Mouse (Mus musculus) hindbrain, postnatal 0 days (tissue): ENCODE results near the gene Enpep. TPM values are rescaled to one million over a fixed set of nuclear protein-coding genes. Genes with fewer than 3 reads are reported as not detected.

Experiments
- ATAC-seq: fragments of 200-750 bp; cut with Nextera tagmentation; 2 replicates; pipeline ENCODE4 v1.8.0; 2017; ENCODE audit warnings: mild to moderate bottlenecking, moderate TSS enrichment, moderate library complexity
- DNase-seq: peaks from one replicate; pipeline ENCODE4 v3.0.0-alpha.2; 2015; ENCODE audit warnings: low spot score
- H3K27ac ChIP-seq: fragments of 300-500 bp; sonication (generic); 2 replicates; pipeline ENCODE4 v1.5.1; 2014; ENCODE audit warnings: mild to moderate bottlenecking
- H3K27me3 ChIP-seq: fragments of 300-500 bp; sonication (generic); 2 replicates; pipeline ENCODE4 v1.6.1; 2014; ENCODE audit warnings: low read length, mixed read lengths; ENCODE audit not compliant: insufficient read depth
- H3K36me3 ChIP-seq: fragments of 300-500 bp; sonication (generic); 2 replicates; pipeline ENCODE4 v1.6.1; 2014; ENCODE audit warnings: low read length, mixed read lengths; ENCODE audit not compliant: insufficient read depth
- H3K4me1 ChIP-seq: fragments of 300-500 bp; sonication (generic); 2 replicates; pipeline ENCODE4 v1.6.1; 2014; ENCODE audit warnings: antibody characterized with exemption, low read length, mixed read lengths; ENCODE audit not compliant: insufficient read depth
- H3K4me2 ChIP-seq: fragments of 300-500 bp; sonication (generic); 2 replicates; pipeline ENCODE4 v1.6.1; 2014; ENCODE audit warnings: low read depth, mild to moderate bottlenecking, low read length, moderate library complexity, mixed read lengths
- H3K4me3 ChIP-seq: fragments of 300-500 bp; sonication (generic); 2 replicates; pipeline ENCODE4 v1.5.1; 2014; ENCODE audit warnings: low read length
- H3K9ac ChIP-seq: fragments of 300-500 bp; sonication (generic); replicated peaks from 2 replicates; pipeline ENCODE4 v1.6.1; 2014; ENCODE audit warnings: mild to moderate bottlenecking, low read length, moderate library complexity, mixed read lengths
- H3K9me3 ChIP-seq: fragments of 300-500 bp; sonication (generic); 2 replicates; pipeline ENCODE4 v1.6.1; 2016; ENCODE audit warnings: low read length, mixed read lengths
- CTCF ChIP-seq: IDR thresholded peaks from 2 replicates; pipeline ENCODE4 v1.5.1; 2016; ENCODE audit warnings: antibody characterized with exemption, control low read depth, low read depth
- WGBS: fragments of 180-500 bp; shearing (Covaris S2); extraction: QIAGEN DNeasy Blood & Tissue Kit; methylation state at CpG from one replicate; pipeline ENCODE4 v1.1.7; 2014; 5-methylcytosine and 5-hydroxymethylcytosine counted together
- polyA plus RNA-seq: library from polyadenylated mRNA; unstranded; fragments of >200 nt; fragmentation: Nextera tagmentation; extraction: Ambion mirVana; gene quantifications from 2 replicates; pipeline ENCODE4 v1.2.1, GENCODE M21; 2015
- total RNA-seq: library from RNA; depleted of rRNA; stranded (reverse); fragments of >200 nt; gene quantifications from 2 replicates; pipeline ENCODE4 v1.2.3, GENCODE M21; 2014

Enpep gene
- total and polyA plus RNA-seq, 2 experiments from 2014 or later, result 1.5 to 2.5 TPM

DNA sequence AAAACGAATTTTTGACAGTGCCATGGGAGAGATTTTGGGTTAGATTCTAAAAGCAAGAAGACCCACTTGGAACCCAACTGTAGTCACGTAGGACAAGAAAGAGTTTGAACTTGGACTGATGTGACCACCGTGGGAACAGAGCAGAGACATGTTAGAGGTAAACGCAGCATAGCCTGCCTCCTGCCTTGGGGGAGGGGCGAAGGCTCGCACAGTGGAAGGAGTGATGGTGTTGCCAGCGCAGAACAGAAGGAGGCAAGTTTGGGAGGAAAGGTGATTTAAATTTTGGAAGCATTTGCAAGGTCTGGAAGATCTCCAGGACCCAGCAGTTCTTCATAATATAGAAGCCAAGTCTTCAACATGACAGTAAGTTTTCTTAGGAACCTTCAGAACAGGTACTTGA is 46.1 kb downstream of the Enpep start:
- Histone ChIP-seq H3K27ac (no peak overlapping the region), H3K27me3 (no peaks in the 10 kb centered on the region), H3K4me2 (no peak overlapping the region), H3K9ac (no peak overlapping the region), H3K4me3 (no peak overlapping the region), H3K4me1 (no peaks in the 10 kb centered on the region), H3K9me3 (no peaks in the 10 kb centered on the region), H3K36me3 (no peaks in the 10 kb centered on the region)
- no peak for TF ChIP-seq CTCF
- no peak for DNase-seq
- WGBS, result 76% methylated on average over 7 of the region's 7 CpGs
- ATAC-seq, result no peak

DNA sequence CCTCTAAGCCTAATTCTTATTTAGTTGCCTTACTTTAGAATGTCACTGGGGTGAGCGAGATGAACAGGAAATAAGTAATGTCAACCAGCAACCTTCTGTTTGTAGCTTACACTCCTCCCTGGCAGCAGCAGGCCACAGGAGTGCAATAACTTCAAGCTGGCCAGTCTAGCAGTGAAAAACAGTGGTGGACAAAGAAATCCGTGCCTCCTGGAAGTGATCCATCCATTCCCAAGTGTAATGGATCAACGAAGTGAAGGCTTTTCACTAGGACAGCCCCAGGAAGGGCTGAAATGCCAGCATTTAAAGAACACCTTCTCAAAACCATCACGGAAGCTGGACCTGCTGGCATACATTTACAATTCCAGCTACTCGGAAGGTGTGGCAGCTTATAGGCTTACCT is 48.2 kb downstream of the Enpep start:
- no peak for TF ChIP-seq CTCF
- DNase-seq, result no peak
- H3K4me2 ChIP-seq, result no peak overlapping the region
- no peaks in the 10 kb centered on the region for H3K27me3 ChIP-seq
- ATAC-seq, result no peak
- H3K4me3 ChIP-seq, result no peak overlapping the region
- H3K9ac ChIP-seq, result no peak overlapping the region
- H3K9me3 ChIP-seq, result no peaks in the 10 kb centered on the region
- H3K27ac ChIP-seq, result no peak overlapping the region
- WGBS, result 79% methylated on average over 5 of the region's 5 CpGs
- H3K4me1 ChIP-seq, result no peaks in the 10 kb centered on the region
- H3K36me3 ChIP-seq, result no peaks in the 10 kb centered on the region

DNA sequence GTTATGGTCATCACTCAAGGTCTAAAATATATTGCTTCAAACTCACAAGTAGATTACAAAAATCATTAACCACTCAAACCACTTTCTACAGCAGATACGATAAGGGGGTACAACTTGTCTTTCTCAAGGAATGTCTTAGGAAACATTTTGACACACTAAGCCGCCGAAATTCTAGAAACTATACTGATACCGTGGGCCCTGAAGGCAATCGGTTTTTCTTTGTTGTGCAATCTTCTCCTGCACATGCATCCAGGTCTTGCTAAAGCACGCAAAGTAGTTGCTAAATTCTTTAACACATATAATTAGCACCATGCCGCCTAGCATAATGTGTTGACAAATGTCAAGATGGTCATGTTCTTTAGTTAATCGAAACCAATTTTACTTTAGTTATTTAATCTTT is 53.1 kb downstream of the Enpep start:
- no peak overlapping the region for H3K4me2 ChIP-seq
- no peak overlapping the region for H3K4me3 ChIP-seq
- H3K9me3 ChIP-seq, result no peaks in the 10 kb centered on the region
- no peak for TF ChIP-seq CTCF
- no peaks in the 10 kb centered on the region for H3K27me3 ChIP-seq
- 95% methylated on average over 8 of the region's 8 CpGs for WGBS
- no peak overlapping the region for H3K9ac ChIP-seq
- DNase-seq, result no peak
- no peak overlapping the region for H3K27ac ChIP-seq
- H3K4me1 ChIP-seq, result no peaks in the 10 kb centered on the region
- ATAC-seq, result no peak
- no peaks in the 10 kb centered on the region for H3K36me3 ChIP-seq

DNA sequence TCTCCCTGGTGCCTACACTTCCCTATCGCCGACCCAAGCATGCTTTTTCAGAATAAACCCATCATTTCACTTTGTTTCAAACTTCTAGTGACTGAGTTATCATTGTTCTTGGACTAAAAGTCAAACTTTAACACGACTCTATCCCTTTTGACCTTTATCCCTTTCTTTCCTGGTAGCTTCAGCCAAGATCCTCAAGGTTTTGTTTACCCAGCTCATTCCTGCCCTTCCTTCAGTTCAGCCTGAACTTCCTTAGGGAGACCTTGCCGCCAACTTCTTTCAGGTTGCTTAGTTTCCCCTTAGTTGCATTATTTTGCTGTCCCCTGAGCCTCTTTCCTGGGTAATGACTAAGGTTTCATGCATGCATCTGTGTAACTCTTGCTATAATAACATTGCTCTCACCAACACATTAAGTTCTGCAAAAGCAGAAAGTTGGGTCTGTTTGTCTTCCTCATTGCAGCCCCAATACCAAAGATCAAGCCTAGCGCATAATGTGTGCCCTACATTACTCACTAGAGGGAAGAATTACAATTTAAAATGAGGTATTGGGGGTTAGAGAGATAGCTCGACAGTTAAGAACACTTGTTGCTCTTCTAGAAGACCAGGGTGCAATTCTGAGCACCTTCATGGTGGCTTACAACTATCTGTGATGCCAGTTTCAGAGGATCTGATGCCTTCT is 59.2 kb downstream of the Enpep start:
- TF ChIP-seq CTCF, result no peak
- WGBS, result 79% methylated on average over 6 of the region's 6 CpGs
- Histone ChIP-seq H3K27ac (no peak overlapping the region), H3K36me3 (no peaks in the 10 kb centered on the region), H3K4me3 (no peak overlapping the region), H3K4me2 (no peak overlapping the region), H3K4me1 (no peaks in the 10 kb centered on the region), H3K9me3 (no peaks in the 10 kb centered on the region), H3K9ac (no peak overlapping the region), H3K27me3 (no peaks in the 10 kb centered on the region)
- DNase-seq (no peak), ATAC-seq (no peak)

DNA sequence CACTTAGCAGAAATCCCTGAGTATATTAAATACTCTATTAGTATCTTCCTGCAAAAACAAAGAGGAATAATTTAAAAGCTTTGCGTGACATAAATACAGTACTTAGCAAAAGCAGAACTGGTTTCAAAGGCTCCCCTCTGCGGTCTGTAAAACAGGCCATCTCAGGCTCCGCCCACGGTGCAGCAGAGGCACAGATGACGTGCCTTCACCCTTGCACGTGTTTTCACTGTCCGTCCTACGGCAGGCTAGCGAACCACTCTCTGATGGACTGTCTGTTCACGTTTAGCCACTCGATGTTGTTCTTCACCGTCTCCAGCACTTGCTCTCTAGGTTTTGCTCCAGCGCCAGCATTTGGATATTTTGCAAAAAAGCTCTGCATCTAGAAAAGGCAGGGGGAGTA is 62.5 kb downstream of the Enpep start:
- no peaks in the 10 kb centered on the region for H3K27me3 ChIP-seq
- H3K27ac ChIP-seq, result no peak overlapping the region
- H3K9ac ChIP-seq, result no peak overlapping the region
- no peaks in the 10 kb centered on the region for H3K4me1 ChIP-seq
- H3K36me3 ChIP-seq, result no peaks in the 10 kb centered on the region
- 50% methylated on average over 13 of the region's 13 CpGs for WGBS
- no peak for TF ChIP-seq CTCF
- H3K4me3 ChIP-seq, result no peak overlapping the region
- no peaks in the 10 kb centered on the region for H3K9me3 ChIP-seq
- 0 out of 2 replicates have a peak overlapping the region, but pooled peaks have one; percentile 21 for H3K4me2 ChIP-seq
- DNase-seq (no peak), ATAC-seq (0 out of 2 replicates have a peak, but pooled peaks have one; percentile 69)

DNA sequence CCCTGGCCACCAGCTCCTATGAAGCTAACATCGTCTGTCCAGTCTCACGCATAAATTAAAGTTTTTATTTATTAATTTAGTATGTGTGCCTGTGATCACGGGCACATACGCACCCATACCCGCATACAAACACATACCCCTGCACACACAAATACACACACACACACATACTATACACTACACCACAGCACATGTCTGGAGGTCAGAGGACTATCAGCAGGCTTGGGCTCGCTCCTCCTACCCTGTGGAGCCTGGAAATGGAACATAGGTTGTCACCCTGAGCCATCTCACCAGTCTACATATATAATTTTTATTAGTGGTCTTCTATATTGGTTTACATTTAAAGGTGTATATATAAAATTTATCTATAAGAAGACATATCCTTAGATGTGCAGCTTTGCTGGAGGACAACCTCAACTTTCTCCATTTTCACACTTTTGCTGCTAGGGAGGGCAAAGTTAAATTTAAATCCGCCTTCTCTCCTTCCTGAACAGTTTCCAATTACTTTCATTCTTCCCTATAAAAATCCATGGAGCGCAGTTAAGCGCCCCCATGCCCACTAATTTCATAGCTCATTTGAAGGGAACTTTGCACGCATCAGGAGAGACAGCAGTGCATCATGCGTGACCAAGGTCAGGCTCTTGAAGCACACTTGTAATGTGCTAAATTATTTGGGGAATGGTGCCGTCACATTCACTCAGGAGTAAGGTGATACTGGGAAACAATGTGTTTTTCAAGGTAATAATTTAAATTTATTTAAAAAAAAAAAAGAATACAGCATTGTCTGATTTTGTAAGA is 63.4 kb downstream of the Enpep start:
- H3K4me2 ChIP-seq, result no peak overlapping the region
- H3K36me3 ChIP-seq, result no peaks in the 10 kb centered on the region
- no peak overlapping the region for H3K4me3 ChIP-seq
- no peak for TF ChIP-seq CTCF
- ATAC-seq (no peak), DNase-seq (no peak)
- H3K27me3 ChIP-seq, result no peaks in the 10 kb centered on the region
- H3K9me3 ChIP-seq, result no peaks in the 10 kb centered on the region
- 80% methylated on average over 12 of the region's 12 CpGs for WGBS
- no peaks in the 10 kb centered on the region for H3K4me1 ChIP-seq
- no peak overlapping the region for H3K27ac ChIP-seq
- no peak overlapping the region for H3K9ac ChIP-seq

DNA sequence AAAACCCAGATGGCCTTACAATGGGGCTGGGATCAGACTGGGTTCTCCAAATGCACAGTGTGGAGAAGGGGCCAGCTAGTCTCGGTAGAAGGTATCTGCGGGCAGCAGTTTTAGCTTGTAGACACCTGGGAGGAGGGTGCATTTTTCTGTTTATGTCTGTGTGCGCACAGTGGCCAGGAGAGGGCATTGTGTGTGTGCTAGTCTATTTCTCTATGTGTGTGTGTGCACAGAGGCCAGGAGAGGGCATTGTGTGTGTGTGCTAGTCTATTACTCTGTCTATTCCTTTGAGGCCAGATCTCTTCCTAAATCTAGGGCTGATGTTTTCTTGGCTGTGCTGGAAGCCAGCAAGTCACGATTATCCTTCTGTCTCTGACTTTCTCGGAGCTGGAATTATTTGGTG is 74.0 kb downstream of the Enpep start:
- ATAC-seq (no peak), DNase-seq (no peak)
- Histone ChIP-seq H3K4me1 (no peaks in the 10 kb centered on the region), H3K27me3 (no peaks in the 10 kb centered on the region), H3K4me2 (no peak overlapping the region), H3K27ac (no peak overlapping the region), H3K36me3 (no peaks in the 10 kb centered on the region), H3K4me3 (no peak overlapping the region), H3K9ac (no peak overlapping the region), H3K9me3 (no peaks in the 10 kb centered on the region)
- WGBS, result 84% methylated on average over 5 of the region's 5 CpGs
- TF ChIP-seq CTCF, result peak; percentile 26
